Mouse (Mus musculus): ENCODE results near the gene Lmtk3. TPM values are rescaled to one million over a fixed set of nuclear protein-coding genes. Genes with fewer than 3 reads are reported as not detected.

Lmtk3 gene
- polyA plus RNA-seq, 1 experiment from 2014 or later = 1.6 TPM

DNA sequence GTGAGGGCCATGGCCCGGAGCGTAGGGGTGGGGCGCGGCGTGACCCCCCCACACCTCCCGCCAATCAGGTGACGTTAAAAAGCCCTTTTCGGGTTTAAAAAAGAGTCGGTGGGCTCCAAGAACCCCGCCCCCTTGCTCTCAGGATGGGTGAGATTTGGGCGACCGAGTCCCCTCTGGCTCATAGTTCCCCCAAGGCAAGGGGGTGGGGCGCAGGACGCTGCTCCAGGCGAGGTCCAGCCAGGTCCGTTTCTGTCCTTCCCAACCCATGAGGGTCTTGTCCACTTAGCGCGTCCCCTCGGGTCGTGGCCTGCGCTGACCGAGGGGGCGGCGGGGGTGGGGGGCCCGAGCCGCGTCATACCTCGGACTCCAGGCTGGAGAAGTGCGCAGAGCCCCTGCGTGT is 48.9 kb downstream of the Lmtk3 start:
- Histone ChIP-seq H3K9ac (no peak overlapping the region), H3K9me3 (no peaks in the 10 kb centered on the region), H3K4me1 (peaks cover 30% of the 10 kb centered on the region), H3K27ac (no peak overlapping the region), H3K4me3 (peak overlapping the region; percentile 47), H3K36me3 (peaks cover 22% of the 10 kb centered on the region), H3K4me2 (peak overlapping the region; percentile 64), H3K27me3 (peaks cover 55% of the 10 kb centered on the region)
- ATAC-seq (ENCODE audit: insufficient number of reproducible peaks, low FRiP score, low TSS enrichment, low read depth) = no peak
- 7% methylated on average over 30 of the region's 30 CpGs for WGBS

DNA sequence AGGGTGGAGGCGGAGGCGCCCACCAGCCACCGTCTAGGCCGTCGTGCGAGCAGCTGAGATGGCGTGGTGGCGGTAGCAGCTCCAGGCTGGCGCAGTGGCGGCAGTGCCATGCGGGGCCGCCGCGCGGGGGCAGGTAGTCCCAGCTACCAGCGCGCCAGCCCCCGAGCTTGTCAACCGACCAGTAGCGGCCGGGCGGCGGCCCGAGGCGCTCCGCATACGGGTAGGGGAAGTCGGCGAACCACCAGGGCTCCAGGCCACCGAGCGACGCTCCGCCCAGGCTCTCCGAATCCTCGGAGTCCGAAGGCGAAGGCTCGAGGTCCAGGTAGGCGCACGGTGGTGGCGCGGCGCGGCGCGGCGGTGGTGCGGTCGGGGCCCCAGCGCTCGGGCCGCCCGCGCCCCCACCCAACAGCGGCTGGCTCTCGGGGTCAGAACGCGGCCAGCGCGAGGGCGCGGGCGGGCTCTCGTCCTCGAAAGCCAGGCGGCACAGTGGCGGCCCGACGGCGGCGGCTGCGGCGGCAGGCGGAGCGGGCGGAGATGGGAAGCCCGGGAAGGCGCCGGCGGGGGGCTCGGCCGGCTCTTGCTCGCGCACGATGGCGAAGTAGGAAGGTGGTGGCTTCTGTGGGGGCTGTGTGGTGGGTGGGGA is 49.7 kb downstream of the Lmtk3 start:
- H3K4me1 ChIP-seq = peaks cover 30% of the 10 kb centered on the region
- H3K36me3 ChIP-seq = peaks cover 13% of the 10 kb centered on the region
- no peak overlapping the region for H3K27ac ChIP-seq
- H3K27me3 ChIP-seq = peaks cover 60% of the 10 kb centered on the region
- no peak for ATAC-seq (ENCODE audit: insufficient number of reproducible peaks, low FRiP score, low TSS enrichment, low read depth)
- H3K4me2 ChIP-seq = peak overlapping the region; percentile 64
- H3K9ac ChIP-seq = peak overlapping the region; percentile 35; the same call in 1 of the 2 replicates
- under 1% methylated on average over 84 of the region's 86 CpGs for WGBS
- H3K9me3 ChIP-seq = no peaks in the 10 kb centered on the region
- H3K4me3 ChIP-seq = peak overlapping the region; percentile 47

DNA sequence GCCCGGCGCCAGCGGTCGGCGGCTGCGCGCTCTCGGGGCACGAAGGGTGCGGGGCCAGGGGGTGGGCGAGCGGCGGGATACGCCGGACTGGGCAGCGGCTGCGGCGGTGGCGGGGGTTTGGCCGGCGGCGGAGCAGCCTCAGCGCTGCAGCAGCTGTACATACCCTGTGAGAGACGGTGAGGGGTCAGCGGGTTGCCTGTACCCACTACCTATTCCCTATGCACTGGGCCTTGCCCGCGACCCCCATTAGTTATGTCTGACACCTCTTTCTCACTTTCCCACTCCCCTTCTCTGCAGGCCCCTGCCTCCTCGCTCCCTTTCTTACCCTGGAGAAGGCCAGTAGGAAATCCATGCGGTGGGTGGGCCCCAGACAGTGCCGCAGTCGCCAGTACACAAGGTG is 50.4 kb downstream of the Lmtk3 start:
- 5% methylated on average over 11 of the region's 31 CpGs for WGBS
- H3K27me3 ChIP-seq = peaks cover 60% of the 10 kb centered on the region
- H3K36me3 ChIP-seq = peaks cover 7% of the 10 kb centered on the region
- H3K9ac ChIP-seq = 0 out of 2 replicates have a peak overlapping the region, but pooled peaks have one; percentile 14
- H3K4me2 ChIP-seq = peak overlapping the region; percentile 64
- no peaks in the 10 kb centered on the region for H3K9me3 ChIP-seq
- H3K27ac ChIP-seq = no peak overlapping the region
- peaks cover 30% of the 10 kb centered on the region for H3K4me1 ChIP-seq
- peak overlapping the region; percentile 47 for H3K4me3 ChIP-seq
- no peak for ATAC-seq (ENCODE audit: insufficient number of reproducible peaks, low FRiP score, low TSS enrichment, low read depth)

GRCm38 (mm10) chr7:45842950-45843744 is 59.6 kb downstream of the Lmtk3 start:
- Histone ChIP-seq H3K9ac (no peak overlapping the region), H3K27ac (no peak overlapping the region), H3K27me3 (peaks cover 27% of the 10 kb centered on the region), H3K9me3 (no peaks in the 10 kb centered on the region), H3K4me3 (no peak overlapping the region), H3K4me2 (no peak overlapping the region), H3K36me3 (no peaks in the 10 kb centered on the region), H3K4me1 (no peaks in the 10 kb centered on the region)
- ATAC-seq (ENCODE audit: insufficient number of reproducible peaks, low FRiP score, low TSS enrichment, low read depth) = no peak
- 84% methylated on average over 10 of the region's 10 CpGs for WGBS

DNA sequence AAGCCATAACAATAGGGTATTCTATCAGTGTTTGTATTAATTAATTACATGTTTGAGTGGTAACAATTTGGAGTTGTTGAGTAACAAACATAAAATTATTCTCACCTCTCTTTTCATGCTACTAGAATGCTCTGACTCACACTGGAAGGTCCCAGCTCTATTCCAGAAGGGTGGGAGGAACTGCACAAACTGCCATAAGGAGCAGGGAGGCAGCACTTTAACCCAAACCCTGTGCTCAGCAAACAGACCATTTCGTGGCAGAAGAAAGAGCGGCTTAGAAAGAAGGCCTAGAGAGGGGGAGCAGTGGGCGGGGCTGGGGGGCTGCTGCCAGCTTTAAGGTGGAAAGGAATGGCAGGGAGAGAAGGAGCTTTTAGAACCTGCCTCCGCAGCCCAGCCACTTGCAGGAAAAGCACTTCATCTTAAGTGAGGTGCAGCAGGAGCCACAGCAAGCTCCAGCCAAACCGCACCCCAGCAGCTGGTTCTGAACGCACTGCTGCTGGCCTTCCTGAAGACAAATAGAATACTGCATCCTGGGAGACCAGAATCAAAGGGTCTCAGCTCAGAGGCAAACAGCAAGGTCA is 65.0 kb downstream of the Lmtk3 start:
- no peak overlapping the region for H3K9ac ChIP-seq
- no peaks in the 10 kb centered on the region for H3K36me3 ChIP-seq
- no peak overlapping the region for H3K4me3 ChIP-seq
- H3K4me2 ChIP-seq = no peak overlapping the region
- H3K27ac ChIP-seq = no peak overlapping the region
- H3K27me3 ChIP-seq = peaks cover 3% of the 10 kb centered on the region; the same call in 1 of the 2 replicates
- no peaks in the 10 kb centered on the region for H3K9me3 ChIP-seq
- H3K4me1 ChIP-seq = 0 out of 2 replicates have a peak, but pooled peaks cover 5% of the 10 kb centered on the region
- WGBS = 16% methylated on average over 6 of the region's 6 CpGs
- no peak for ATAC-seq (ENCODE audit: insufficient number of reproducible peaks, low FRiP score, low TSS enrichment, low read depth)

DNA sequence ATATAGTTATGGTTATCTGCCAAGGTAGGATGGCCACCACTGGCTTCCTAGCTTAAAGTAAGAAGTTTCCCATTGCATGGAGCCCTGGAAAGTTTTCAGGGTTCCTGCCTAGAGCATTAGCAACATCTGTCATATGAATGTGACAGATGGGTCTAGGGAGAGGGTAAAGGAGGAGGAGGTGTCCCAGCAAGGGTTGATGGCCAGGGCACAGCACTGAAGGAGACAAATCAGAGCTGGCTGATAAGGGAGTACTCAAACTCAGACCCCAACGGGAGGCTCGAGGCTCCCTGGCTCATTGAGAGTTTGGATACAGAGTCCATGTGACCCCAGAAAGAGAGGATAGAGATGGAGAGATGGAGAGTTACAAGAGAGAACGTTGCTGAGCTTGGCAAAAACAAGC is 67.1 kb downstream of the Lmtk3 start:
- no peak overlapping the region for H3K4me2 ChIP-seq
- H3K36me3 ChIP-seq = no peaks in the 10 kb centered on the region
- H3K27me3 ChIP-seq = peaks cover 10% of the 10 kb centered on the region; the same call in 1 of the 2 replicates
- no peaks in the 10 kb centered on the region for H3K9me3 ChIP-seq
- H3K4me1 ChIP-seq = 0 out of 2 replicates have a peak, but pooled peaks cover 5% of the 10 kb centered on the region
- H3K9ac ChIP-seq = no peak overlapping the region
- H3K27ac ChIP-seq = no peak overlapping the region
- WGBS = 68% methylated on average over 3 of the region's 3 CpGs
- no peak for ATAC-seq (ENCODE audit: insufficient number of reproducible peaks, low FRiP score, low TSS enrichment, low read depth)
- no peak overlapping the region for H3K4me3 ChIP-seq

GRCm38 (mm10) chr7:45853089-45853488 is 69.6 kb downstream of the Lmtk3 start:
- no peak overlapping the region for H3K9ac ChIP-seq
- no peaks in the 10 kb centered on the region for H3K36me3 ChIP-seq
- H3K4me3 ChIP-seq = no peak overlapping the region
- H3K27me3 ChIP-seq = peaks cover 24% of the 10 kb centered on the region
- peaks cover 20% of the 10 kb centered on the region for H3K4me1 ChIP-seq
- WGBS = 74% methylated on average over 12 of the region's 12 CpGs
- no peaks in the 10 kb centered on the region for H3K9me3 ChIP-seq
- no peak overlapping the region for H3K27ac ChIP-seq
- ATAC-seq (ENCODE audit: insufficient number of reproducible peaks, low FRiP score, low TSS enrichment, low read depth) = no peak
- H3K4me2 ChIP-seq = no peak overlapping the region

Other genes starting within 250 kb of the Lmtk3 start
- 0.74 and 1.1 TPM in 2 replicates for gene Hsd17b14, start 228.8 kb upstream of the Lmtk3 start, polyA plus RNA-seq (2015; fragmentation: Nextera tagmentation; extraction: Ambion mirVana)
- 63.4 and 64.4 TPM in 2 replicates for gene Bcat2, start 213.6 kb upstream of the Lmtk3 start, polyA plus RNA-seq (2015; fragmentation: Nextera tagmentation; extraction: Ambion mirVana)
- 0.58 and 0.93 TPM in 2 replicates for gene Fgf21, start 168.2 kb upstream of the Lmtk3 start, polyA plus RNA-seq (2015; fragmentation: Nextera tagmentation; extraction: Ambion mirVana)
- 2.9 and 3.3 TPM in 2 replicates for gene Fut1, start 166.4 kb upstream of the Lmtk3 start, polyA plus RNA-seq (2015; fragmentation: Nextera tagmentation; extraction: Ambion mirVana)
- gene Izumo1, start 161.9 kb upstream of the Lmtk3 start, polyA plus RNA-seq (2015; fragmentation: Nextera tagmentation; extraction: Ambion mirVana) = 0.14 and 0.27 TPM in 2 replicates
- gene Rasip1, start 156.2 kb upstream of the Lmtk3 start, polyA plus RNA-seq (2015; fragmentation: Nextera tagmentation; extraction: Ambion mirVana) = 11.4 and 12.0 TPM in 2 replicates
- 21.9 and 36.8 TPM in 2 replicates for gene Mamstr, start 143.8 kb upstream of the Lmtk3 start, polyA plus RNA-seq (2015; fragmentation: Nextera tagmentation; extraction: Ambion mirVana)
- gene Fut2, start 117.3 kb upstream of the Lmtk3 start, polyA plus RNA-seq (2015; fragmentation: Nextera tagmentation; extraction: Ambion mirVana) = 7.7 and 8.0 TPM in 2 replicates
- 0.50 and 2.6 TPM in 2 replicates for gene Ntn5, start 99.7 kb upstream of the Lmtk3 start, polyA plus RNA-seq (2015; fragmentation: Nextera tagmentation; extraction: Ambion mirVana)
- 0.56 and 0.97 TPM in 2 replicates for gene Sec1, start 89.3 kb upstream of the Lmtk3 start, polyA plus RNA-seq (2015; fragmentation: Nextera tagmentation; extraction: Ambion mirVana)
- gene Car11, start 83.9 kb upstream of the Lmtk3 start, polyA plus RNA-seq (2015; fragmentation: Nextera tagmentation; extraction: Ambion mirVana) = 13.3 and 13.7 TPM in 2 replicates
- 4.3 and 4.7 TPM in 2 replicates for gene Dbp, start 78.7 kb upstream of the Lmtk3 start, polyA plus RNA-seq (2015; fragmentation: Nextera tagmentation; extraction: Ambion mirVana)
- 942 and 1,034 TPM in 2 replicates for gene Rpl18, start 68.3 kb upstream of the Lmtk3 start, polyA plus RNA-seq (2015; fragmentation: Nextera tagmentation; extraction: Ambion mirVana)
- 38.5 and 39.7 TPM in 2 replicates for gene Sphk2, start 65.7 kb upstream of the Lmtk3 start, polyA plus RNA-seq (2015; fragmentation: Nextera tagmentation; extraction: Ambion mirVana)
- 0.76 and 0.78 TPM in 2 replicates for gene Fam83e, start 62.5 kb upstream of the Lmtk3 start, polyA plus RNA-seq (2015; fragmentation: Nextera tagmentation; extraction: Ambion mirVana)
- not detected in 2 replicates for gene Spaca4, start 57.9 kb upstream of the Lmtk3 start, polyA plus RNA-seq (2015; fragmentation: Nextera tagmentation; extraction: Ambion mirVana)
- 82.1 and 91.0 TPM in 2 replicates for gene Sult2b1, start 931 bp downstream of the Lmtk3 start, polyA plus RNA-seq (2015; fragmentation: Nextera tagmentation; extraction: Ambion mirVana)
- 87.9 and 98.8 TPM in 2 replicates for gene Cyth2, start 30.8 kb downstream of the Lmtk3 start, polyA plus RNA-seq (2015; fragmentation: Nextera tagmentation; extraction: Ambion mirVana)
- gene Kcnj14, start 41.0 kb downstream of the Lmtk3 start, polyA plus RNA-seq (2015; fragmentation: Nextera tagmentation; extraction: Ambion mirVana) = 1.4 and 1.5 TPM in 2 replicates
- gene Grwd1, start 47.2 kb downstream of the Lmtk3 start, polyA plus RNA-seq (2015; fragmentation: Nextera tagmentation; extraction: Ambion mirVana) = 56.3 and 59.3 TPM in 2 replicates
- 79.4 and 97.8 TPM in 2 replicates for gene Kdelr1, start 89.0 kb downstream of the Lmtk3 start, polyA plus RNA-seq (2015; fragmentation: Nextera tagmentation; extraction: Ambion mirVana)
- gene Grin2d, start 94.6 kb downstream of the Lmtk3 start, polyA plus RNA-seq (2015; fragmentation: Nextera tagmentation; extraction: Ambion mirVana) = 0.48 and 0.68 TPM in 2 replicates
- 0.49 and 0.86 TPM in 2 replicates for gene Syngr4, start 113.0 kb downstream of the Lmtk3 start, polyA plus RNA-seq (2015; fragmentation: Nextera tagmentation; extraction: Ambion mirVana)
- gene Tmem143, start 113.2 kb downstream of the Lmtk3 start, polyA plus RNA-seq (2015; fragmentation: Nextera tagmentation; extraction: Ambion mirVana) = 4.4 and 5.5 TPM in 2 replicates
- gene Emp3, start 137.7 kb downstream of the Lmtk3 start, polyA plus RNA-seq (2015; fragmentation: Nextera tagmentation; extraction: Ambion mirVana) = 328 and 364 TPM in 2 replicates
- 3.5 and 3.6 TPM in 2 replicates for gene Ccdc114, start 140.3 kb downstream of the Lmtk3 start, polyA plus RNA-seq (2015; fragmentation: Nextera tagmentation; extraction: Ambion mirVana)
- gene Abcc6, start 246.6 kb downstream of the Lmtk3 start, polyA plus RNA-seq (2015; fragmentation: Nextera tagmentation; extraction: Ambion mirVana) = 0.29 and 0.35 TPM in 2 replicates
- 32.4 and 35.3 TPM in 2 replicates for gene Nomo1, start 250.0 kb downstream of the Lmtk3 start, polyA plus RNA-seq (2015; fragmentation: Nextera tagmentation; extraction: Ambion mirVana)